Mouse (Mus musculus) right cerebral cortex, adult 2 months (tissue): ENCODE data around the gene Grm4.

Experiments
- DNase-seq, 2 experiments: peaks; one replicate each; pipeline ENCODE4 v3.0.0; 2021 to 2022; ENCODE audit warnings: low spot score in 2 of 2

Gene Grm4

GRCm38 (mm10) chr17:27445364-27446075, 75.7 kb downstream of the Grm4 start:
- DNase-seq: no peak

GRCm38 (mm10) chr17:27442538-27443113, 78.6 kb downstream of the Grm4 start:
- DNase-seq: no peak

DNA sequence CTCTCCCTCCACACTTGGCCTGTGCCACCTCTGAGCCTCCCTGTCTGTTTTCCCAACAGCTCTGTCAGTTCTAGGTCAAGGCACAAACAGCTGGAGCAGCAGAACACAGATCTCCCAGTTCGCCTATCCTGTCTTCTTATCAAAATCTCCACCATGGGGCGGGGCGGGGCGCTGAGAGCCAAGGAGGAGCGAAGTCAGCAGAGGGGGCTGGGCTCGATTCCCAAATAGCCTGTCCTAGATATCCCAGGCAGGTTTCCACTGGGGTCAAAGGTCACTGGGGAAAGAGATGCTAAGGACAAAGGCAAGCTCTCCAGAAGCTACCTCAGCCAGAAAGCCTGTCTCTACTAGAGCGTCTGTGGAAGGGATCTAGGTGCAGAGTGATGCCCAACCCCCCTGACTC, 79.4 kb downstream of the Grm4 start:
- DNase-seq: no peak

DNA sequence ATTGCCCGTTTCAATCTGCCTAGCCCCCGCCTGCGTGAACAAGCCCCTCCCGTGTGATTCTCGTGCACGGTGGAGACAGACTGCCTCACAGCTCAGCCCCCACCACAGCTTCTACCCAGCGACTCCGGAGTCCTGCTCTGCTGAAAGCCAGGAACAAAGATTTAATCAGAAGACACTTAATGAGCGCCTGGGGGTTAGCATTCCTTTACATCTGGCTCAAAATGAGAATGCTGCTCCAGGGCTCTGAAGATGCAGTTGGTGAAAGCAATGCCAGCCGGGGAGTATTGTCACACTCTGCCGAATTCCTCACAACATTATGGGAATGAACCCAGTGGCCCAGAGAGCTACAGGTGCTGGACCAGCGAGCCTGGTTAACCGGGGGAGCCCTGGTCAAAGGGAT, 85.4 kb downstream of the Grm4 start:
- DNase-seq: no peak

- no peak for DNase-seq
Measured at GRCm38 (mm10) chr17:27435225-27435624, 86.0 kb downstream of the Grm4 start.

- no peak for DNase-seq
Measured at GRCm38 (mm10) chr17:27434066-27434465, 87.1 kb downstream of the Grm4 start.

- DNase-seq: no peak
Measured at GRCm38 (mm10) chr17:27433179-27433680, 88.0 kb downstream of the Grm4 start.

- DNase-seq: no peak
Measured at GRCm38 (mm10) chr17:27432145-27432650, 89.0 kb downstream of the Grm4 start.

GRCm38 (mm10) chr17:27431049-27431839, 90.0 kb downstream of the Grm4 start:
- no peak for DNase-seq

DNA sequence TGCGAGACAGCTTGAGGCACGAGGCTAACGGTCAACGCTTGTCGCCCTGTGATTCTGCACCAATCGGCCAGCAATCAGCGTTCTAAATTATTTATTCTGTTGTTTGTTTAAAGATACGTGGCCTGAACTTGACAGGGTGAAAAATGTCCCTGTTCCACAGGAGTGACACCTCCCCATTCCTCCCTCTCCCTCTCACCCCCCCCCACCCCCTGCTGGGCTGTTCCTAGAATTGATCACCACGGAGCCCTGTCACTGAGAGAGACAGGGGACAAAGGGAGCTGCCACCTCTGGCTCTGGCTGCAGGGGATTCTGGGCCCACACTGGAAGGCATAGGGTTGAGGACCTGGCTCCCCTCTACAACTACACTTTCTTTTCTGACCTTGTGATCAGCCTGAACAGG, 91.4 kb downstream of the Grm4 start:
- no peak for DNase-seq

DNA sequence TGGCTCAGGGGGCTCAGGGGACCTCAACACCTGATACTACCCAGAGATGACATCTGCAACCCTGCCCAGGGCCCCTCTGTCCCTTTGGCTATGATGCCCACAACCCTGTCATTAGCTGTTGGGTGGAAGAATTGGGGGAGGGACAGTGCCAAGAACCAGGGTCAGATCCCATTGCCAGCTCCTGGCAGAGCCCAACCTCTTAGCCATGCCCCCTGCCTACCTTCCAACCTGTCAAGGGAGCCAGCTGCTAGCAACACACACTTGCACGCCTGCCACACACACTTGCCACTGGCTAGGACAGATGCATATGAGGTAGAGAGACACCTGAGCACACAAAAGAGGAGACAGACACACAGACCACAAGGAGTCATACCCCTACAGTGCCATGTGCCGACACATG, 96.2 kb downstream of the Grm4 start:
- DNase-seq: no peak

DNA sequence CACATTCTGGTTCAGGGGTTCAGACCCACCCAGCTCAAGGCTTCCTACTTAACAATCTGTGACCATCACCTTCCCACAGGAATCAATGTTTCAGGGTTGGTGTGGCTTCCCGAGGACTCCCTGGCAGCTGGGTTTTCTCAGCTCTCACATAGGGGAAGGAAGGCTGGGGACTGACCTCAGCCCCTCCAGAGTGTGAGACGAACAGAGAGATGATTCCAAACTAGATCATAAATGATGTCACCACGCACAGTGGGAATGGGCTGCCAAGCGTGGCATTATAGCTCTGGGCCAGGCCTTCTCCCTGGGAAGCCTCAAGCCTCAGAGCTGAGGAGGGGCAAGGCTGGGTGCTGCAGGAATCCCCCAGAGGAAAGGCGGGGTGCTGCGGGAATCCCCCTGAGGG, 96.8 kb downstream of the Grm4 start:
- DNase-seq: no peak

GRCm38 (mm10) chr17:27422726-27423381, 98.3 kb downstream of the Grm4 start:
- DNase-seq: peak; percentile 23 to 43

GRCm38 (mm10) chr17:27422371-27422725, 98.9 kb downstream of the Grm4 start:
- DNase-seq: no peak

- no peak for DNase-seq
Measured at GRCm38 (mm10) chr17:27421837-27422236, 99.4 kb downstream of the Grm4 start.

- DNase-seq: no peak
Measured at GRCm38 (mm10) chr17:27409006-27409405, 112.2 kb downstream of the Grm4 start.

DNA sequence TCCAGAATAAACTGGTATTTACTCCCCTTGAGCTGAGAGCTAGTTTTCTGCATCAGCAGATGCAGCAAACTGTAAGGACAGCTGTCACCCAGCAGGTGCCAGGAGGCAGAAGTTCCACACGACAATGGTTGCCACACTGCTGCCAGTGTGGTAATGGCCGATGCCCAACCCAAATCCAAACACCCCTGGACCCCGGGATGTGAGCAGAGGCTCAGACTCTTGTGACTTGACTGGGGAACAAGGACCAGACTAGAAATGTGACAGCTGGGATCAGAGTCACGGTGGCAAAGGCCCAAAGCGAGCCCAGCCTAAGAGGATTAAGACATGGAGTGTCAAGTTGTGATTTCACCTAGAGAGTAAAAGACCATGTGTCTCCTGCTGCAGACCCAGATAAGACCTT, 112.7 kb downstream of the Grm4 start:
- no peak for DNase-seq

DNA sequence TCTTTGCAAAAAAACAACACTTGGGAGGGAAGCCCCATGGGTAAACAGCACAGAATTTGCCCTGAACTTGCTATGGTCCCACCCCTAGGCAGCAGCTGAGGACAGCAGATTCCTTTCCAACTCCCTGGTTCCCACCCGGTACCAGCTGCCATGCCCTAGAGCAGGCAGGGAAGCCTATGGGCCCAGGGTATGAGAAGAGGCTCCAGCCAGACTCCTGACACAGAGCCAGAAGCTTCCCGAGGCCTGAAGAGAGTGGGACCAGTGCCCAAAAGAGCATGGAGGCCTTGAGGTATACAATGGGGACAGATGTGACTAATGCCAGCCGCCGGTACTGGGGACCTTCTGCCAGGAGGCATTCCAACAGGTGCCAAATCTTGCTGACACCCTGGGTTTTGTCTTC, 114.2 kb downstream of the Grm4 start:
- no peak for DNase-seq

- DNase-seq: no peak
Measured at GRCm38 (mm10) chr17:27405376-27406024, 115.7 kb downstream of the Grm4 start.

- no peak for DNase-seq
Measured at GRCm38 (mm10) chr17:27401200-27401599, 120.0 kb downstream of the Grm4 start.

DNA sequence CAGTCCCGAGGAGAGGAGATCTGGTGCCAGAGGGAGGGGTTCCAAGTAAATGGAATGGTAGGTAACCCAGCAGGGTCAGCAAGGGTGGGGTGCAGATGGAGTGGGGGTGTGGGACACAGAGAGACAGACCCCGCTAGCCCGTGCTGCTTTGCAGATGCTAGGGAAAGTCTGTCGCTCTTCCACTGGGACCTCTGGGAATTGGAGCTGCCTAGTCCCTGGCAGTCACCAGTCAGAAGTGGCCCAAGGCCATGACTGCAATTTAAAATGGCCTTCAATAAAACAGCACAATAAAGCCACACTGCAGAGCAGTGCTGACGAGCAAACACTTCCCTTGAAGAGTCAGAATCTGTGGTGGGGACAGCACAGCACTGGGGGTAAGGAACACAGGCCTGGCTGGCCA, 127.3 kb downstream of the Grm4 start:
- DNase-seq: no peak

DNA sequence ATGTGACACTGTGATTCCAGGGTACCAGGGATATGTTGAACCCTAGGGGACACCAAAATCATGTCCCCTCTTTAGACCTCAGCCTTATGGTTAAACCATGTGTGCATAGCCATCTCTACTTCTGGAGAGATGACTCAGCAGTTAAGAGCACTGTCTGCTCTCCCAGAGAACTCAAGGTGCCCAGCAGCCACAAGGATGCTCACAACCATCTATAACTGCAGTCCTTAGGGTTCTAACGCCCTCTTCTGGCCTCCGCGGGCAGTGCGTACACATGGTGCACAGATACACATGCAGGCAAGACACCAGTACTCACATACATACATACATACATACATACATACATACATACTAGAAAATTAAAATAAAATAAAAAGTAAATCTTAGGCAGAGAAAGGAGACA, 127.8 kb downstream of the Grm4 start:
- no peak for DNase-seq
